Mouse (Mus musculus) bone marrow macrophage, adult 2 months (primary cell): ENCODE measurements around the gene Angel1. TPM values are rescaled to one million over a fixed set of nuclear protein-coding genes. Genes with fewer than 3 reads are reported as not detected.

Experiments used
- H3K27ac ChIP-seq: 2 replicates; pipeline ENCODE4 v1.5.1; 2012; ENCODE audit warnings: low read depth, low read length; ENCODE audit not compliant: insufficient read depth
- H3K4me1 ChIP-seq: 2 replicates; pipeline ENCODE4 v1.6.1; 2012; ENCODE audit warnings: low read length; ENCODE audit not compliant: control insufficient read depth, insufficient read depth
- H3K4me3 ChIP-seq: 2 replicates; pipeline ENCODE4 v1.5.1; 2012; ENCODE audit warnings: mild to moderate bottlenecking, low read length, moderate library complexity; ENCODE audit not compliant: insufficient read depth
- CTCF ChIP-seq: IDR thresholded peaks from 2 replicates; pipeline ENCODE4 v1.5.1; 2012; ENCODE audit warnings: low read depth, mild to moderate bottlenecking, low read length, moderate library complexity
- POLR2A ChIP-seq: IDR thresholded peaks from 2 replicates; pipeline ENCODE4 v1.6.1; 2012; ENCODE audit warnings: mild to moderate bottlenecking, low read depth, low read length, borderline replicate concordance
- polyA plus RNA-seq: library from polyadenylated mRNA; stranded (reverse); fragments of >200 nt; gene quantifications from 2 replicates; pipeline ENCODE4 v1.2.4, GENCODE M21; 2012; ENCODE audit not compliant: missing spikeins, insufficient read depth, insufficient read length

The Angel1 gene
- polyA plus RNA-seq, 1 experiment: 3.3 TPM

GRCm38 (mm10) chr12:86692471-86693356 lies 33.5 kb downstream of the Angel1 start:
- H3K4me3 ChIP-seq: no peak overlapping the region
- TF ChIP-seq POLR2A (no peak), CTCF (no peak)
- H3K4me1 ChIP-seq: peaks cover 49% of the 10 kb centered on the region
- no peak overlapping the region for H3K27ac ChIP-seq

GRCm38 (mm10) chr12:86690700-86691485 lies 35.4 kb downstream of the Angel1 start:
- Histone ChIP-seq H3K4me3 (no peak overlapping the region), H3K27ac (no peak overlapping the region), H3K4me1 (peaks cover 58% of the 10 kb centered on the region)
- no peak for TF ChIP-seq CTCF
- TF ChIP-seq POLR2A: no peak

GRCm38 (mm10) chr12:86688917-86689316 lies 37.3 kb downstream of the Angel1 start:
- no peak for TF ChIP-seq POLR2A
- no peak for TF ChIP-seq CTCF
- Histone ChIP-seq H3K4me1 (peaks cover 45% of the 10 kb centered on the region), H3K27ac (no peak overlapping the region), H3K4me3 (no peak overlapping the region)

GRCm38 (mm10) chr12:86687971-86688573 lies 38.2 kb downstream of the Angel1 start:
- H3K4me3 ChIP-seq: no peak overlapping the region
- peaks cover 44% of the 10 kb centered on the region for H3K4me1 ChIP-seq
- 0 out of 2 replicates have a peak overlapping the region, but pooled peaks have one; percentile 0 for H3K27ac ChIP-seq
- no peak for TF ChIP-seq POLR2A
- no peak for TF ChIP-seq CTCF

GRCm38 (mm10) chr12:86687445-86687955 lies 38.8 kb downstream of the Angel1 start:
- peaks cover 39% of the 10 kb centered on the region for H3K4me1 ChIP-seq
- TF ChIP-seq CTCF (no peak), POLR2A (no peak)
- no peak overlapping the region for H3K4me3 ChIP-seq
- 0 out of 2 replicates have a peak overlapping the region, but pooled peaks have one; percentile 16 for H3K27ac ChIP-seq

GRCm38 (mm10) chr12:86686551-86687330 lies 39.5 kb downstream of the Angel1 start:
- Histone ChIP-seq H3K4me1 (peaks cover 37% of the 10 kb centered on the region), H3K27ac (no peak overlapping the region)

GRCm38 (mm10) chr12:86685275-86685674 lies 41.0 kb downstream of the Angel1 start:
- no peak for TF ChIP-seq CTCF
- TF ChIP-seq POLR2A: no peak
- Histone ChIP-seq H3K4me1 (peaks cover 37% of the 10 kb centered on the region), H3K4me3 (no peak overlapping the region), H3K27ac (no peak overlapping the region)

More at GRCm38 (mm10) chr12:86686551-86687330, 39.5 kb downstream of the Angel1 start:
- no peak for TF ChIP-seq CTCF
- no peak for TF ChIP-seq POLR2A
- H3K4me3 ChIP-seq: no peak overlapping the region

GRCm38 (mm10) chr12:86683698-86684097 lies 42.6 kb downstream of the Angel1 start:
- Histone ChIP-seq H3K4me1 (peaks cover 32% of the 10 kb centered on the region), H3K27ac (no peak overlapping the region), H3K4me3 (no peak overlapping the region)
- no peak for TF ChIP-seq POLR2A
- no peak for TF ChIP-seq CTCF

GRCm38 (mm10) chr12:86682178-86682577 lies 44.1 kb downstream of the Angel1 start:
- no peak overlapping the region for H3K4me3 ChIP-seq
- TF ChIP-seq CTCF (no peak), POLR2A (no peak)
- peaks cover 18% of the 10 kb centered on the region for H3K4me1 ChIP-seq
- H3K27ac ChIP-seq: no peak overlapping the region
